Mouse (Mus musculus): ENCODE data around the gene Car6. TPM values are rescaled to one million over a fixed set of nuclear protein-coding genes. Genes with fewer than 3 reads are reported as not detected.

The Car6 gene
- not detected in 2 replicates for polyA plus RNA-seq (2015; fragmentation: Nextera tagmentation; extraction: Ambion mirVana)

- no peak within 1 kb of the TSS for H3K27ac ChIP-seq (ENCODE audit: low read depth, low read length)
- no peak for TF ChIP-seq CTCF (IDR thresholded peaks at IDR 0.05; ENCODE audit: low read depth)
- ATAC-seq = no peak
These were observed at the start of gene Car6 for GRCm38 (mm10) chr4:150201232-150201631. Car6 (minus strand) TSS chr4:150201332.

GRCm38 (mm10) chr4:150249731-150250270 is 48.7 kb upstream of the Car6 start:
- no peak overlapping the region for H3K4me2 ChIP-seq (replicated peaks; ENCODE audit: low read depth)
- no peak for ATAC-seq
- no peaks in the 10 kb centered on the region for H3K9me3 ChIP-seq (ENCODE audit: control insufficient read depth)
- no peaks in the 10 kb centered on the region for H3K4me1 ChIP-seq (replicated peaks; ENCODE audit: control insufficient read depth, insufficient read depth, low read length)
- WGBS = 67% methylated on average over 5 of the region's 5 CpGs
- H3K4me3 ChIP-seq (ENCODE audit: low read depth, low read length) = no peak overlapping the region
- no peak for TF ChIP-seq CTCF (IDR thresholded peaks at IDR 0.05; ENCODE audit: low read depth)
- H3K9ac ChIP-seq (ENCODE audit: low read depth, low read length) = no peak overlapping the region
- H3K27me3 ChIP-seq (replicated peaks; ENCODE audit: control insufficient read depth, insufficient read depth, low read length) = no peaks in the 10 kb centered on the region
- H3K36me3 ChIP-seq (ENCODE audit: control insufficient read depth, insufficient read depth) = peaks cover 56% of the 10 kb centered on the region
- no peak overlapping the region for H3K27ac ChIP-seq (ENCODE audit: low read depth, low read length)

More at GRCm38 (mm10) chr4:150201232-150201631, at the start of gene Car6:
- H3K9ac ChIP-seq (ENCODE audit: low read depth, low read length) = no peak within 1 kb of the TSS
- no peaks in the 10 kb centered on the region for H3K4me1 ChIP-seq (replicated peaks; ENCODE audit: control insufficient read depth, insufficient read depth, low read length)
- no peaks in the 10 kb centered on the region for H3K36me3 ChIP-seq (ENCODE audit: control insufficient read depth, insufficient read depth)
- H3K27me3 ChIP-seq (replicated peaks; ENCODE audit: control insufficient read depth, insufficient read depth, low read length) = no peaks in the 10 kb centered on the region
- H3K4me3 ChIP-seq (ENCODE audit: low read depth, low read length) = no peak within 1 kb of the TSS
- no peak within 1 kb of the TSS for H3K4me2 ChIP-seq (replicated peaks; ENCODE audit: low read depth)
- no peaks in the 10 kb centered on the region for H3K9me3 ChIP-seq (ENCODE audit: control insufficient read depth)
- WGBS = 75% methylated on average over 5 of the region's 5 CpGs

DNA sequence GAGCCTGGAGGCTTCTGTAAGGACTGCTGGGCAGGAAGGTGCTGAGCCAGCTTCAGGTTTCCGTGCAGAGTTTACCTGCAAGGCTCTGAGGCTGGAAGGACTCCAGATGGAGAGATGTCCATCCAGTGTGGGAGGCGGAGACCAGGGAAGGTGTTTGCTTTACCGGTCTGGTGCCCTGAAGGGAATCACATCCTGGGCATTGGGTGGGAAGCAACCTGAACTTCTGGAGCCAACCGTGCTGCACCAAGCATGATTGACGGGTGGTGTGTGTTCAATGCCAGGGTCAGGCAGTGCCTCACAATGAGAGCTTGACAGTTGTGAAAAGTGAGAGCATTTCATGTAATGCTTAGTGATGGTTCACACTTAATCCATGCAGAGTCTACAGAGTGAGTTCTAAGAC is 47.8 kb upstream of the Car6 start:
- no peaks in the 10 kb centered on the region for H3K4me1 ChIP-seq (replicated peaks; ENCODE audit: control insufficient read depth, insufficient read depth, low read length)
- 77% methylated on average over 5 of the region's 5 CpGs for WGBS

DNA sequence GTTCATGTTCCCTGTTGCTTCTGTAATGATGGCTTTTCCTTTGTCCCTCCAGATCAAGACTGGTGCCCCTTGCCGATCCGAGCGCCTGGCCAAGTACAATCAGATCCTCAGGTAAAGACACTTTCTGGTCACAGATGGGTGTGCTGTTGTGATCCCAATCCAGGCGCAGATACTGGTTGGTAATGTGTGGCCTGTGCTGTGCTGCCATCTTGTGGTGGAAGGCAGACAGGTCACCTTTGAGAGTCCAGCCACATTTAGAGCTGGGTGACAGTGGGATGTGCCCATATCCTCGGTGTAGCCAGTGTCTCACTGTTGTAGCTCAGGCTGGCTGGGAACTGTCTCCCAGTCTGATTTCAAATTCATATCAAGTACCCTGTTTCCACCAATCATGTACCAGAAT is 46.9 kb upstream of the Car6 start:
- WGBS = 52% methylated on average over 5 of the region's 5 CpGs
- no peak overlapping the region for H3K4me2 ChIP-seq (replicated peaks; ENCODE audit: low read depth)
- H3K36me3 ChIP-seq (ENCODE audit: control insufficient read depth, insufficient read depth) = peaks cover 74% of the 10 kb centered on the region
- ATAC-seq = peak; percentile 36; the same call in 1 of the 2 replicates
- H3K9ac ChIP-seq (ENCODE audit: low read depth, low read length) = no peak overlapping the region
- H3K9me3 ChIP-seq (ENCODE audit: control insufficient read depth) = no peaks in the 10 kb centered on the region
- TF ChIP-seq CTCF (IDR thresholded peaks at IDR 0.05; ENCODE audit: low read depth) = peak; percentile 99
- H3K4me1 ChIP-seq (replicated peaks; ENCODE audit: control insufficient read depth, insufficient read depth, low read length) = no peaks in the 10 kb centered on the region
- H3K27ac ChIP-seq (ENCODE audit: low read depth, low read length) = no peak overlapping the region
- H3K27me3 ChIP-seq (replicated peaks; ENCODE audit: control insufficient read depth, insufficient read depth, low read length) = no peaks in the 10 kb centered on the region
- no peak overlapping the region for H3K4me3 ChIP-seq (ENCODE audit: low read depth, low read length)

More for the DNA sequence above, 47.8 kb upstream of the Car6 start:
- TF ChIP-seq CTCF (IDR thresholded peaks at IDR 0.05; ENCODE audit: low read depth) = no peak
- Histone ChIP-seq H3K9ac (ENCODE audit: low read depth, low read length) (no peak overlapping the region), H3K36me3 (ENCODE audit: control insufficient read depth, insufficient read depth) (peaks cover 65% of the 10 kb centered on the region), H3K9me3 (ENCODE audit: control insufficient read depth) (no peaks in the 10 kb centered on the region), H3K27ac (ENCODE audit: low read depth, low read length) (peak overlapping the region; percentile 4; the same call in 1 of the 2 replicates), H3K4me3 (ENCODE audit: low read depth, low read length) (no peak overlapping the region), H3K27me3 (replicated peaks; ENCODE audit: control insufficient read depth, insufficient read depth, low read length) (no peaks in the 10 kb centered on the region), H3K4me2 (replicated peaks; ENCODE audit: low read depth) (no peak overlapping the region)
- ATAC-seq = no peak

- H3K27me3 ChIP-seq (replicated peaks; ENCODE audit: control insufficient read depth, insufficient read depth, low read length) = no peaks in the 10 kb centered on the region
- ATAC-seq = no peak
- no peaks in the 10 kb centered on the region for H3K4me1 ChIP-seq (replicated peaks; ENCODE audit: control insufficient read depth, insufficient read depth, low read length)
- peaks cover 94% of the 10 kb centered on the region for H3K36me3 ChIP-seq (ENCODE audit: control insufficient read depth, insufficient read depth)
- no peak overlapping the region for H3K27ac ChIP-seq (ENCODE audit: low read depth, low read length)
- no peak overlapping the region for H3K4me2 ChIP-seq (replicated peaks; ENCODE audit: low read depth)
- no peak overlapping the region for H3K9ac ChIP-seq (ENCODE audit: low read depth, low read length)
- WGBS = 75% methylated on average over 2 of the region's 2 CpGs
- no peak for TF ChIP-seq CTCF (IDR thresholded peaks at IDR 0.05; ENCODE audit: low read depth)
- H3K4me3 ChIP-seq (ENCODE audit: low read depth, low read length) = no peak overlapping the region
- H3K9me3 ChIP-seq (ENCODE audit: control insufficient read depth) = no peaks in the 10 kb centered on the region
These were observed 44.7 kb upstream of the Car6 start for GRCm38 (mm10) chr4:150245876-150246275.

DNA sequence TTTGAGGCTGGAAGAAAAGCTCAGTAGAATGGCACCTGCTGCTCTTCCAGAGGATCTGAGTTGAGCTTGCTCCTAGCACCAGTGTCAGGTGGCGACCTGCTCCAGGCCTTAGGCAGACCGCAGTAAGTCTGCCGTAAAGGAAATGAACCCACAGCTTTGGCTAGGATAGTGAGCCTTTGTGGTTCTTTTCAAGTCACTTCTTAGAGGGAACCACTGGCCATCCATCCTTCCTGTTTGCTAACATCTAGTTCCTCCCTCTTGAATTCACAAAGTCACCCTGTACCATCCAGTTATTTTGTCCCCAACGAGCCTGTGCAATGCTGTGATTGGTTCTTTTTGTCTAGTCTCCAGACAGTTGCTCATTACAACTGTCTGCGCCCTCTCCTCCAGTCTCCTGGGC is 41.6 kb upstream of the Car6 start:
- H3K4me2 ChIP-seq (replicated peaks; ENCODE audit: low read depth) = no peak overlapping the region
- no peak for TF ChIP-seq CTCF (IDR thresholded peaks at IDR 0.05; ENCODE audit: low read depth)
- H3K27me3 ChIP-seq (replicated peaks; ENCODE audit: control insufficient read depth, insufficient read depth, low read length) = no peaks in the 10 kb centered on the region
- H3K4me3 ChIP-seq (ENCODE audit: low read depth, low read length) = no peak overlapping the region
- H3K4me1 ChIP-seq (replicated peaks; ENCODE audit: control insufficient read depth, insufficient read depth, low read length) = 0 out of 2 replicates have a peak, but pooled peaks cover 8% of the 10 kb centered on the region
- whole genome bisulfite sequencing = 82% methylated on average over 5 of the region's 5 CpGs
- H3K9me3 ChIP-seq (ENCODE audit: control insufficient read depth) = no peaks in the 10 kb centered on the region
- peaks cover 72% of the 10 kb centered on the region for H3K36me3 ChIP-seq (ENCODE audit: control insufficient read depth, insufficient read depth)
- H3K27ac ChIP-seq (ENCODE audit: low read depth, low read length) = no peak overlapping the region
- ATAC-seq = no peak
- H3K9ac ChIP-seq (ENCODE audit: low read depth, low read length) = no peak overlapping the region
